10 mouse cellular contexts compared by ENCODE assay signal in genomic region chr2:22744876-22745275, GRCm38 (mm10). TPM values are rescaled to one million over a fixed set of nuclear protein-coding genes. Genes with fewer than 3 reads are reported as not detected.
DNase-seq lines count a peak whose midpoint lies in the region; ATAC-seq and TF ChIP-seq lines count a peak whose summit lies in the region.
"Had no signal": no experiment of that assay in that cellular context is flagged by ENCODE, and none has a peak within 500 bp of the region (broad histone marks: within the 10 kb centered on the region; RNA-seq: fewer than 3 reads in every experiment).

No protein-coding gene starts in this region.

- H3K9ac ChIP-seq in liver, adult 2 months (ENCODE audit: low read depth, low read length), result no peak overlapping the region
- H3K9ac ChIP-seq in liver, embryonic 12.5 days, result no peak overlapping the region
- H3K9ac ChIP-seq: heart, embryonic 13.5 days had no signal

- WGBS in liver, adult 2 months, result 8% methylated on average over 19 of the region's 19 CpGs
- 11% methylated on average over 19 of the region's 19 CpGs for WGBS in liver, embryonic 12.5 days (ENCODE audit: insufficient replicate concordance)

- no peaks in the 10 kb centered on the region for H3K36me3 ChIP-seq in liver, adult 2 months (ENCODE audit: control insufficient read depth, insufficient read depth, low read length)
- no peaks in the 10 kb centered on the region for H3K36me3 ChIP-seq in liver, embryonic 12.5 days
- H3K36me3 ChIP-seq: heart, embryonic 13.5 days had no signal

- peak; percentile 22 for DNase-seq in adrenal gland, adult 2 months
- no peak for DNase-seq in adrenal gland, postnatal 10 days
- DNase-seq in liver, adult 2 months (ENCODE audit: extremely low read depth, low read depth, low spot score), result peak; percentile 31
- DNase-seq in Muller cell, postnatal 12 days (ENCODE audit: inconsistent ontology term), result peak; percentile 21
- peak; percentile 62 for DNase-seq in induced T-regulatory cell, adult 2 months (ENCODE audit: low read depth)
- no peak for DNase-seq in gastrocnemius, adult 18-20 months (ENCODE audit: low spot score)
- no peak for DNase-seq in spleen, postnatal 10 days (ENCODE audit: low spot score in 2 of 2)

- ATAC-seq in liver, embryonic 12.5 days, result no peak

- H3K9me3 ChIP-seq in liver, embryonic 12.5 days (replicated peaks), result no peaks in the 10 kb centered on the region
- H3K9me3 ChIP-seq: heart, embryonic 13.5 days had no signal

- no peak overlapping the region for H3K4me2 ChIP-seq in liver, embryonic 12.5 days
- H3K4me2 ChIP-seq: heart, embryonic 13.5 days had no signal

- TF ChIP-seq POLR2A in liver, adult 2 months (IDR thresholded peaks at IDR 0.05; ENCODE audit: extremely low read depth, insufficient read depth, low read length), result no peak

- no peak overlapping the region for H3K27ac ChIP-seq in liver, adult 2 months (replicated peaks; ENCODE audit: insufficient read depth, low read depth, low read length)
- H3K27ac ChIP-seq in liver, embryonic 12.5 days, result no peak overlapping the region
- H3K27ac ChIP-seq: heart, embryonic 13.5 days; macrophage had no signal

- H3K4me3 ChIP-seq in liver, adult 2 months (ENCODE audit: insufficient read depth, low read depth, low read length), result no peak overlapping the region
- no peak overlapping the region for H3K4me3 ChIP-seq in liver, embryonic 12.5 days
- H3K4me3 ChIP-seq: heart, embryonic 13.5 days had no signal

- H3K79me2 ChIP-seq in liver, adult 2 months (ENCODE audit: control insufficient read depth, insufficient read depth, low read length), result no peaks in the 10 kb centered on the region

- TF ChIP-seq CTCF in liver, adult 2 months (IDR thresholded peaks at IDR 0.05; ENCODE audit: low read depth, low read length), result no peak

- 0 out of 2 replicates have a peak, but pooled peaks cover 2% of the 10 kb centered on the region for H3K4me1 ChIP-seq in liver, adult 2 months (ENCODE audit: control insufficient read depth, insufficient read depth, low read length)
- no peaks in the 10 kb centered on the region; the same call in none of the 2 replicates for H3K4me1 ChIP-seq in liver, embryonic 12.5 days
- H3K4me1 ChIP-seq: heart, embryonic 13.5 days had no signal

- H3K27me3 ChIP-seq in liver, adult 2 months (ENCODE audit: control insufficient read depth, insufficient read depth, low read length), result no peaks in the 10 kb centered on the region
- H3K27me3 ChIP-seq in liver, embryonic 12.5 days (replicated peaks), result peaks cover 12% of the 10 kb centered on the region

RNA-seq across cellular contexts. Expression of gene Apbb1ip, which starts 29.0 kb away (rescaled TPM):
- 1 to 10 TPM; 2.9 to 4.5 TPM for total RNA-seq in adrenal gland, adult 2 months (2021)
- 0.86 and 1.2 TPM in 2 replicates for polyA plus RNA-seq in adrenal gland, adult 2 months (2012; rRNA removed)
- total RNA-seq in adrenal gland, postnatal 10 days (2021), result 1 to 10 TPM; 5.2 to 5.7 TPM
- 0.65 and 0.87 TPM in 2 replicates for total RNA-seq in liver, adult 2 months (2014; rRNA removed)
- 0.44 and 0.64 TPM in 2 replicates for polyA plus RNA-seq in liver, adult 2 months (2012; rRNA removed)
- 9.0 and 10.1 TPM in 2 replicates for polyA plus RNA-seq in liver, embryonic 12.5 days (2016; fragmentation: Nextera tagmentation; extraction: Ambion mirVana)
- 1 to 10 TPM; 1.3 to 2.0 TPM for total RNA-seq in gastrocnemius, adult 18-20 months (2021)

Comparison
In these comparisons a context has a peak if more than half of its experiments do, and no peak if none do; other contexts are left out.
1. DNase-seq: peak in adrenal gland, adult 2 months (single experiment), liver, adult 2 months (single experiment), Muller cell, postnatal 12 days (single experiment) and induced T-regulatory cell, adult 2 months (single experiment); none in adrenal gland, postnatal 10 days (single experiment), gastrocnemius, adult 18-20 months (single experiment) and spleen, postnatal 10 days (0 of 2).